Mouse (Mus musculus): ENCODE data around the gene Gm20715.
A peak's percentile ranks its signal among the peaks of the same experiment; 100 is the strongest.
"Not testable (repeated sequence)": the region's sequence is repeated elsewhere in the genome, so short reads cannot be mapped to it uniquely, and the experiment has no call there.

The Gm20715 gene

GRCm38 (mm10) chr7:6410043-6410442, at the start of gene Gm20715:
Gene Gm20715, plus strand, starts transcription at chr7:6410277.
- peak; percentile 65 to 72 for DNase-seq (ENCODE audit: low spot score in 2 of 2)

GRCm38 (mm10) chr7:6360477-6361060, 49.5 kb upstream of the Gm20715 start:
- DNase-seq (ENCODE audit: low spot score in 2 of 2) = no peak

GRCm38 (mm10) chr7:6361756-6362155, 48.3 kb upstream of the Gm20715 start:
- no peak for DNase-seq (ENCODE audit: low spot score in 2 of 2)

- DNase-seq (ENCODE audit: low spot score in 2 of 2) = peak; percentile 87 to 96
These were observed 47.6 kb upstream of the Gm20715 start for GRCm38 (mm10) chr7:6362268-6363046.

GRCm38 (mm10) chr7:6363047-6363488, 47.0 kb upstream of the Gm20715 start, which contains the start of gene Zfp78:
Gene Zfp78, plus strand, starts transcription at chr7:6363280.
- peak in 1 of 2 experiments; percentile 59 for DNase-seq (ENCODE audit: low spot score in 2 of 2)

GRCm38 (mm10) chr7:6364761-6365160, 45.3 kb upstream of the Gm20715 start:
- no peak for DNase-seq (ENCODE audit: low spot score in 2 of 2)

GRCm38 (mm10) chr7:6367185-6367584, 42.9 kb upstream of the Gm20715 start:
- no peak for DNase-seq (ENCODE audit: low spot score in 2 of 2)

GRCm38 (mm10) chr7:6368146-6368545, 41.9 kb upstream of the Gm20715 start:
- not testable (repeated sequence) for DNase-seq (ENCODE audit: low spot score in 2 of 2)

GRCm38 (mm10) chr7:6369460-6369859, 40.6 kb upstream of the Gm20715 start:
- no peak for DNase-seq (ENCODE audit: low spot score in 2 of 2)

- no peak for DNase-seq (ENCODE audit: low spot score in 2 of 2)
These were observed 37.1 kb upstream of the Gm20715 start for GRCm38 (mm10) chr7:6372993-6373392.

- peak in 1 of 2 experiments; percentile 32 for DNase-seq (ENCODE audit: low spot score in 2 of 2)
These were observed 31.6 kb upstream of the Gm20715 start for GRCm38 (mm10) chr7:6378441-6378840.

- no peak for DNase-seq (ENCODE audit: low spot score in 2 of 2)
These were observed 28.6 kb upstream of the Gm20715 start for GRCm38 (mm10) chr7:6381431-6381830.

GRCm38 (mm10) chr7:6383044-6383455, 27.0 kb upstream of the Gm20715 start, which contains the start of gene Zfp28:
Gene Zfp28, plus strand, starts transcription at chr7:6383295.
- DNase-seq (ENCODE audit: low spot score in 2 of 2) = peak; percentile 77 to 82

- no peak for DNase-seq (ENCODE audit: low spot score in 2 of 2)
These were observed 26.1 kb upstream of the Gm20715 start for GRCm38 (mm10) chr7:6384011-6384410.

- no peak for DNase-seq (ENCODE audit: low spot score in 2 of 2)
These were observed 23.1 kb upstream of the Gm20715 start for GRCm38 (mm10) chr7:6386995-6387394.

GRCm38 (mm10) chr7:6388971-6389370, 21.1 kb upstream of the Gm20715 start:
- no peak for DNase-seq (ENCODE audit: low spot score in 2 of 2)

GRCm38 (mm10) chr7:6389449-6389848, 20.6 kb upstream of the Gm20715 start:
- no peak for DNase-seq (ENCODE audit: low spot score in 2 of 2)

- DNase-seq (ENCODE audit: low spot score in 2 of 2) = peak; percentile 32 to 58
These were observed 11.8 kb upstream of the Gm20715 start, which contains the start of gene Smim17 for GRCm38 (mm10) chr7:6397996-6398975. Gene Smim17, plus strand, starts transcription at chr7:6398715.

GRCm38 (mm10) chr7:6414626-6415441, 4.8 kb downstream of the Gm20715 start:
- DNase-seq (ENCODE audit: low spot score in 2 of 2) = no peak

GRCm38 (mm10) chr7:6415442-6415787, 5.3 kb downstream of the Gm20715 start:
- DNase-seq (ENCODE audit: low spot score in 2 of 2) = no peak

GRCm38 (mm10) chr7:6419894-6420293, 9.8 kb downstream of the Gm20715 start:
- no peak for DNase-seq (ENCODE audit: low spot score in 2 of 2)

Data from frontal cortex, postnatal 25 days (tissue).